Mouse (Mus musculus) gastrocnemius, adult 2 months (tissue): ENCODE results near the gene Dnah2. TPM values are rescaled to one million over a fixed set of nuclear protein-coding genes. Genes with fewer than 3 reads are reported as not detected.

Experiments
- DNase-seq: peaks from one replicate; pipeline ENCODE4 v3.0.0; 2022
- H3K27ac ChIP-seq: fragments of 200-600 bp; 2 replicates; pipeline ENCODE4 v1.8.1; 2022; ENCODE audit warnings: mild to moderate bottlenecking
- H3K4me3 ChIP-seq: fragments of 200-600 bp; 2 replicates; pipeline ENCODE4 v1.8.1; 2022; ENCODE audit warnings: mild to moderate bottlenecking, moderate library complexity
- CTCF ChIP-seq: fragments of 200-600 bp; IDR thresholded peaks from 2 replicates; pipeline ENCODE4 v1.8.1; 2022; ENCODE audit warnings: antibody characterized with exemption, mild to moderate bottlenecking, moderate library complexity
- intact Hi-C: fragments of 180-260 bp; cut with DNase I; formaldehyde crosslinking; loops from one replicate; pipeline ENCODE4 v1.15.1; 2025
- long read RNA-seq, 2 experiments: library from polyadenylated mRNA; stranded (forward); transcript quantifications; one replicate each; pipeline ENCODE4 v2.0.0; 2021
- total RNA-seq, 2 experiments: library from RNA; stranded (reverse); gene quantifications; 2 replicates each; pipeline ENCODE4 v1.2.3; 2021

Dnah2 gene
- total RNA-seq = under 1 TPM; 0.05 to 0.25 TPM
- long read RNA-seq, experiment 1, partial matches to known transcripts = 0 of 1 reads
- long read RNA-seq, experiment 1, other reads (novel, unspliced or antisense) = 1 of 1 reads
- long read RNA-seq, experiment 2, partial matches to known transcripts = 0 of 1 reads
- long read RNA-seq, experiment 2, other reads (novel, unspliced or antisense) = 1 of 1 reads

GRCm38 (mm10) chr11:69549060-69549656, at the start of gene Dnah2:
Dnah2 (minus strand) TSS chr11:69549110.
- TF ChIP-seq CTCF = no peak
- DNase-seq = no peak
- Histone ChIP-seq H3K27ac (no peak within 1 kb of the TSS), H3K4me3 (no peak within 1 kb of the TSS)
- intact Hi-C loops = no loop called here

GRCm38 (mm10) chr11:69594853-69595252, 45.9 kb upstream of the Dnah2 start:
- Histone ChIP-seq H3K4me3 (no peak overlapping the region), H3K27ac (no peak overlapping the region)
- TF ChIP-seq CTCF = no peak
- intact Hi-C loops = no loop called here
- DNase-seq = no peak

- intact Hi-C loops = no loop called here
- no peak for TF ChIP-seq CTCF
- peak overlapping the region; percentile 94 for H3K27ac ChIP-seq
These were observed 43.9 kb upstream of the Dnah2 start for GRCm38 (mm10) chr11:69592799-69593198.

GRCm38 (mm10) chr11:69591899-69592637, 43.2 kb upstream of the Dnah2 start:
- Histone ChIP-seq H3K27ac (peak overlapping the region; percentile 94), H3K4me3 (peak overlapping the region; percentile 29)
- intact Hi-C loops = no loop called here
- DNase-seq = peak; percentile 83
- no peak for TF ChIP-seq CTCF

More at GRCm38 (mm10) chr11:69592799-69593198, 43.9 kb upstream of the Dnah2 start:
- no peak for DNase-seq
- no peak overlapping the region; the same call in 1 of the 2 replicates for H3K4me3 ChIP-seq

GRCm38 (mm10) chr11:69591424-69591823, 42.5 kb upstream of the Dnah2 start:
- no peak for TF ChIP-seq CTCF
- DNase-seq = peak; percentile 78
- peak overlapping the region; percentile 94 for H3K27ac ChIP-seq
- H3K4me3 ChIP-seq = peak overlapping the region; percentile 7
- intact Hi-C loops = no loop called here

- no peak overlapping the region for H3K4me3 ChIP-seq
- intact Hi-C loops = no loop called here
- peak overlapping the region; percentile 94 for H3K27ac ChIP-seq
- no peak for TF ChIP-seq CTCF
- DNase-seq = no peak
These were observed 41.7 kb upstream of the Dnah2 start for GRCm38 (mm10) chr11:69590622-69591021.

GRCm38 (mm10) chr11:69589207-69589834, 40.4 kb upstream of the Dnah2 start:
- no peak for DNase-seq
- TF ChIP-seq CTCF = no peak
- intact Hi-C loops = no loop called here
- Histone ChIP-seq H3K4me3 (no peak overlapping the region), H3K27ac (peak overlapping the region; percentile 94)

GRCm38 (mm10) chr11:69585718-69586325, 36.9 kb upstream of the Dnah2 start:
- TF ChIP-seq CTCF = no peak

GRCm38 (mm10) chr11:69584937-69585336, 36.0 kb upstream of the Dnah2 start:
- TF ChIP-seq CTCF = no peak
- intact Hi-C loops = no loop called here
- no peak for DNase-seq
- H3K27ac ChIP-seq = no peak overlapping the region
- H3K4me3 ChIP-seq = no peak overlapping the region

More at GRCm38 (mm10) chr11:69585718-69586325, 36.9 kb upstream of the Dnah2 start:
- DNase-seq = no peak
- Histone ChIP-seq H3K27ac (no peak overlapping the region), H3K4me3 (no peak overlapping the region)
- intact Hi-C loops = no loop called here

GRCm38 (mm10) chr11:69584008-69584407, 35.1 kb upstream of the Dnah2 start:
- Histone ChIP-seq H3K4me3 (no peak overlapping the region), H3K27ac (no peak overlapping the region; the same call in 1 of the 2 replicates)
- intact Hi-C loops = no loop called here
- TF ChIP-seq CTCF = no peak
- DNase-seq = no peak

GRCm38 (mm10) chr11:69582230-69582805, 33.4 kb upstream of the Dnah2 start:
- intact Hi-C loops = no loop called here
- Histone ChIP-seq H3K4me3 (peak overlapping the region; percentile 92), H3K27ac (peak overlapping the region; percentile 99)
- TF ChIP-seq CTCF = no peak
- no peak for DNase-seq

- peak overlapping the region; percentile 92 for H3K4me3 ChIP-seq
- intact Hi-C loops = loop anchor here (2.0 kb wide), 1 partner anchor 81 kb away; the partner anchor contains the start of gene Mpdu1
- H3K27ac ChIP-seq = peak overlapping the region; percentile 99
- no peak for DNase-seq
- no peak for TF ChIP-seq CTCF
These were observed 32.9 kb upstream of the Dnah2 start for GRCm38 (mm10) chr11:69581814-69582213.
